Mouse (Mus musculus) G1E (cell line): ENCODE measurements around the gene Apmap. TPM values are rescaled to one million over a fixed set of nuclear protein-coding genes. Genes with fewer than 3 reads are reported as not detected.

Experiments used
- ATAC-seq: 2 replicates; pipeline ENCODE4 v1.8.0; 2016; ENCODE audit warnings: mild to moderate bottlenecking; ENCODE audit not compliant: insufficient number of reproducible peaks, poor library complexity, low FRiP score, severe bottlenecking; ENCODE audit errors: extremely low read depth
- DNase-seq: peaks from one replicate; pipeline ENCODE4 v3.0.0; 2012; ENCODE audit warnings: low spot score
- H3K27me3 ChIP-seq: 2 replicates; pipeline ENCODE4 v1.6.1; 2012; ENCODE audit warnings: mild to moderate bottlenecking, low read length, inconsistent platforms; ENCODE audit not compliant: insufficient read depth
- H3K36me3 ChIP-seq: replicated peaks from 2 replicates; pipeline ENCODE3; 2012; ENCODE audit warnings: mild to moderate bottlenecking, inconsistent platforms
- H3K4me1 ChIP-seq: 2 replicates; pipeline ENCODE4 v1.6.1; 2012; ENCODE audit warnings: low read depth, low read length, inconsistent platforms, mixed read lengths; ENCODE audit not compliant: insufficient read depth
- H3K4me3 ChIP-seq: 2 replicates; pipeline ENCODE4 v1.5.1; 2012; ENCODE audit warnings: low read depth, mild to moderate bottlenecking, inconsistent platforms, low read length, moderate library complexity, mixed read lengths
- H3K9me3 ChIP-seq: replicated peaks from 2 replicates; pipeline ENCODE4 v1.6.1; 2012; ENCODE audit warnings: inconsistent platforms
- CTCF ChIP-seq: IDR thresholded peaks from 2 replicates; pipeline ENCODE4 v1.5.1; 2012; ENCODE audit warnings: low read depth, low read length, inconsistent platforms, mixed read lengths
- GATA1 ChIP-seq: IDR thresholded peaks from 2 replicates; pipeline ENCODE4 v1.6.1; 2012; ENCODE audit warnings: borderline replicate concordance, low read length, inconsistent platforms, mixed read lengths
- GATA2 ChIP-seq: IDR thresholded peaks from 2 replicates; pipeline ENCODE4 v1.6.1; 2012; ENCODE audit warnings: low read depth, low read length, inconsistent platforms, borderline replicate concordance
- POLR2AphosphoS5 ChIP-seq: IDR thresholded peaks from 2 replicates; pipeline ENCODE4 v1.6.1; 2012; ENCODE audit warnings: low read depth, low read length, inconsistent platforms; ENCODE audit not compliant: insufficient replicate concordance
- TAL1 ChIP-seq: conservative IDR thresholded peaks from 2 replicates; pipeline ENCODE4 v1.6.1; 2012; ENCODE audit warnings: low read depth, low read length, inconsistent platforms, mixed read lengths
- polyA plus RNA-seq: library from polyadenylated mRNA; stranded (reverse); fragments of >175 nt; gene quantifications from 2 replicates; pipeline ENCODE4 v1.2.3, GENCODE M21; 2012
- total RNA-seq, 2 experiments: library from RNA; stranded (forward) in 1 of 2; stranded (reverse) in 1 of 2; fragments of 200-1000 nt in 1 of 2; fragments of >200 nt in 1 of 2; fragmentation: Nextera tagmentation in 1 of 2; gene quantifications; 2 replicates each; pipeline ENCODE4 v1.2.3; 2014 to 2017

Gene Apmap
- total and polyA plus RNA-seq, 3 experiments, result 15.1 to 37.7 (median 31.5) TPM

DNA sequence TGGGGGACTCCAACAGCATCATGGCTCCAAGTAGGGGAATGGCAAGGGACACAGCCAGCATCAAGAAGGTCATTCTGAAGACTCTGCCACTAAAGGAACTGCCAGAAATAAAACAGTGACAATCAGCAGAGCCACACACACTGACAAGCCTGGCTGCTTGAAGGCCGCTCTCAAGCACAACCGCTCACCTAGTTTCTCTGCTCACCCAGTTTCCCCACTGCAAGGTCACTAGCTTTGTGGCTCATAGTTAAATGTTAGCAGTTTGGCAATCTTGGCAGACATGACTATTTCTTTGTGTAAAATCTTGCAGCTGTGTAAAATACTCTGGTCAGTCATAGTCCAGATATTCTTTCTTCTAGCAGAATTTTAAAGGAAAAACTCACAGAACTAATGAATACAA, 8.1 kb downstream of the Apmap start:
- H3K36me3 ChIP-seq, result peaks cover 69% of the 10 kb centered on the region
- no peaks in the 10 kb centered on the region for H3K4me1 ChIP-seq
- DNase-seq (no peak), ATAC-seq (no peak)
- no peak overlapping the region for H3K4me3 ChIP-seq
- H3K9me3 ChIP-seq, result no peaks in the 10 kb centered on the region
- no peak for TF ChIP-seq CTCF
- no peak for TF ChIP-seq GATA1
- no peak for TF ChIP-seq GATA2
- TF ChIP-seq POLR2AphosphoS5, result no peak
- no peak for TF ChIP-seq TAL1
- no peaks in the 10 kb centered on the region for H3K27me3 ChIP-seq

DNA sequence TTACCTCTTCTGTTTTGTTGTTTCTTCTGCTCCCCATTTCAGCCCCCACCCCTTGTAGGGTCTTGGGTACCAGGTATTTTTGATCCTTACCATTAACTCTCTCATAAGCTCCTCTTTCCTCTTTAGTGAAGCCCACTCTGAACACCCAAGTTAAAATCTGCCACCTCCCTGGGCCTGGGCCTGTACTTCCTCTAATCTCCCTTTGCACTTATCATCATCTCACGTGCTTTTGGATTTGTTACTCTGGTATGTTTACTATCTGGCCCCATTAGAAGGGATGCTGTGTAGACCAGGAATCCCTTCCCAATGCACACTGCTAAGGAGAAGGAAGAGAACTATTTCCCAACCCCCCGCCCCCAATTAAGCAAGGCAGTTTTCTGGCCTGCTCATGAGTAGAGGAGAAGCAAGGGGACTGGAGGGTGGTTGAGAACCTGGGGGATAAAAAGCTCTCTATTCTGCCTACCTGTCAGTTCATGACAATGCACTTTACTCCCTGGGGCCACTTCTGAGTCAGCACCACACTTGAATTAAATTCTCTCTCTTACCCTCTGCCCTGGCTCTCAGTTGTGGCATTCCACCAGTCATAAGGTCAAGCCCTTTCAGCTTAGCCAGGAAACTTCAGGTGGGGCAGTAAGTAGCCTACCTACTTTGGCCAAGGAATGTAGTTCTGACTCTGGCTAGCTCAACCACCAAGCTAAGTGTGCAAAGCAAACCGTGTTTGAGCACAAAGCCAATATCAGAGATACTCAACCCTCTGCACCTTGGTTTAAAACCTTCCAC, 12.8 kb downstream of the Apmap start:
- Histone ChIP-seq H3K36me3 (peaks cover 75% of the 10 kb centered on the region), H3K9me3 (no peaks in the 10 kb centered on the region), H3K4me3 (no peak overlapping the region), H3K4me1 (no peaks in the 10 kb centered on the region), H3K27me3 (no peaks in the 10 kb centered on the region)
- TF ChIP-seq TAL1, result no peak
- no peak for TF ChIP-seq GATA2
- TF ChIP-seq POLR2AphosphoS5, result no peak
- no peak for TF ChIP-seq CTCF
- no peak for TF ChIP-seq GATA1
- DNase-seq (no peak), ATAC-seq (no peak)

DNA sequence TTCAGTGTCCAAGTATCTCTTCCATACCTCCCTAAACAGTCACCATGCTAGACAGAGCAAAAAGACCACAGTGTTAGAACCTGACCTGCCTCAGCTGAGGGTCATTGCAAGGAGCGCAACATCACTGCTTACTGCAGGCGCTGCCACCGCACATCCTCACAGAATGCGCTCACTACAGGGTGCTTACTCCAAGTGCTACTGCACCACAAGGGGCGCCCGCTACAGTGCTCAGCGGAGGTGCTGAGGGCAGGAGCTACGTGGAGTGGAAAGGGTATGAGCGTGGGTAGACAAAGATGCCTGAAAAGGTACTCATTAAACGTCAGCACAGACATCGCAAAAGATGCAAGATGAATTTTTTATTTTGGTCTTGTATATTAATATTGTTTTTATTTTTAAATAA, 19.3 kb downstream of the Apmap start:
- TF ChIP-seq TAL1 (no peak), CTCF (no peak), GATA1 (no peak), POLR2AphosphoS5 (no peak), GATA2 (no peak)
- ATAC-seq, result no peak

DNA sequence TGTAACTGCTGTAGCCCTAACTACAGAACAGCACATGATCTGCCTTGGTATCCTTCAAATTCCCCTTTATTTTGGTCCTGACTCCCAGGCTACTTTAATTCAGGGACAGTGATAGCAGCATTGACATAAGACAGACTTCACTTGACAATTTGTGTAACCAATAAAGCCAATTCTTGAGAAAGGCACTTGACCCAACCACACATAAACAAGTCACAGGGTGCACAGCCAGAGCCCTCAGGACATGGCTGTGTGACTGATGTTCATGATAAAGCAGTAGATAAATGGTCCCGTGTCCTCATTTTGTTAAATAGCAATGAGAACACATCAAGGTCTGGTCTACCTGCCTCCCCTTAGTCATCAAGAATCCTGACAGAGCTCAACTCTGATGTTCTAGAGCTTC, 28.7 kb downstream of the Apmap start:
- TF ChIP-seq GATA2, result no peak
- TF ChIP-seq GATA1, result no peak
- TF ChIP-seq TAL1, result no peak
- no peak for TF ChIP-seq CTCF
- no peak for TF ChIP-seq POLR2AphosphoS5
- no peak for ATAC-seq

More for the DNA sequence above, 19.3 kb downstream of the Apmap start:
- Histone ChIP-seq H3K4me3 (no peak overlapping the region), H3K4me1 (no peaks in the 10 kb centered on the region), H3K27me3 (no peaks in the 10 kb centered on the region), H3K9me3 (no peaks in the 10 kb centered on the region), H3K36me3 (peaks cover 80% of the 10 kb centered on the region)
- no peak for DNase-seq

DNA sequence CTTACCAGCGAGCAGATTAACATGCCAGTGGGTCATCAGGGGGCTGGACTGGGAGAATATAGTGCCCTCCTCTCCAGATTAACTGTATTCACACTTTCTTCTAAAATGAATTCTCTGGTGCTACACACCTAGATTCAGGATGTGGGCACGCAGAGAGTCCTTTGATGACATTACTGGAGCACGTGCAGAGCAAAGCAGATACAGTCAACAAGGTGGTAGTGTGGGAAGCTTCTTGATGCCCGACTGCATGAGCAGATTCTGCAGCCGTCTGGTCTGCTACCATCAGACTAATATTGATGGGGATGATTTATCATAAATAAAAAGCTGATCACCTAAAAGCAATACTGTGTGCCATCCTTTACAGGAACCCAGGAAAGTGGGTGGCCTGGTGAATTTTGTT, 29.8 kb downstream of the Apmap start:
- no peak for ATAC-seq
- DNase-seq, result no peak
- peaks cover 65% of the 10 kb centered on the region for H3K36me3 ChIP-seq
- no peaks in the 10 kb centered on the region for H3K27me3 ChIP-seq
- H3K9me3 ChIP-seq, result no peaks in the 10 kb centered on the region
- H3K4me3 ChIP-seq, result no peak overlapping the region
- H3K4me1 ChIP-seq, result no peaks in the 10 kb centered on the region
- TF ChIP-seq CTCF (no peak), POLR2AphosphoS5 (no peak), TAL1 (no peak)

More for the DNA sequence above, 28.7 kb downstream of the Apmap start:
- no peak for DNase-seq
- H3K4me3 ChIP-seq, result no peak overlapping the region
- no peaks in the 10 kb centered on the region for H3K9me3 ChIP-seq
- peaks cover 76% of the 10 kb centered on the region for H3K36me3 ChIP-seq
- no peaks in the 10 kb centered on the region for H3K4me1 ChIP-seq
- no peaks in the 10 kb centered on the region for H3K27me3 ChIP-seq

DNA sequence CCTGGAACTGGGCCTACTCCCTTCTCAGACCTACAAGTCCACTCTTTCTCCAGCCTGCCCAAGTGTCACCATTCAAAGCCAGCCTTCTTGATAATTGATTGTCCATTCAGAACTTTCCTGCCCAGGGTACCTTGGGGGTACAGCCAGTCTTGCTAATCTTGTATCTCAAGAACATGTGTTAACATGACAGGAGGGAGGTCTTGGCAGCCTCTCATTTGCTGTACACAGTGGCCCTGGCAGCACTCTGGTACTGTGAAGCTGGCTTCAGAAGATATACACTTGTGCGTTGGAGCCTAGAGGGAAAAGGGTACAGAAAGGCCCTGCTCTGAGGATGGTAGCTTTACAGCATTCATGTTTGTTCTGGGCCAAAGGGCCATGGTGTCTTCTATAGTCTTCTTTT, 32.1 kb downstream of the Apmap start:
- ATAC-seq, result no peak
- no peaks in the 10 kb centered on the region for H3K9me3 ChIP-seq
- no peaks in the 10 kb centered on the region for H3K27me3 ChIP-seq
- no peak overlapping the region for H3K4me3 ChIP-seq
- peaks cover 50% of the 10 kb centered on the region for H3K36me3 ChIP-seq
- TF ChIP-seq GATA1, result no peak
- TF ChIP-seq TAL1, result no peak
- DNase-seq, result no peak
- peaks cover 5% of the 10 kb centered on the region; the same call in 1 of the 2 replicates for H3K4me1 ChIP-seq

DNA sequence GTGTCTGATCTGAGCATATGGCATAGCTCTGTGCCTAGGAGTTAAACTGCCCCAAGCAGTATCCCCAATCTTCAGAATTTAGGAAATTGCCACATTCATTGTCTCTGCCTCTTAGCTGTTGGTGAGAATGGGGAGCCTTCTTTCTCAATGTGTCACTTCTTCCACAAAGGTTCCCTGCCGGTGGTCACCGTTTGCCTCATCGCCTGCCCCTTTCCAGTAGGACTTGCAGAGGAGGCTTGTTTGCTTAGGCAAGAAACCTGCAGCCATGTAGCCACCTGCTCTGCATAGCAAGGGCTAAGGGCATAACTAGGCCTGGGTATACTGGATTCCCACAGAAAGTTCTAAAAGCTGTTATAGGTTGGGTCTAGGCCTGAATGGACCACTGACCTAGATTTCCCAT, 35.9 kb downstream of the Apmap start:
- ATAC-seq, result no peak
- peaks cover 16% of the 10 kb centered on the region for H3K36me3 ChIP-seq
- no peak overlapping the region for H3K4me3 ChIP-seq
- TF ChIP-seq GATA1 (no peak), CTCF (no peak)
- H3K4me1 ChIP-seq, result peaks cover 25% of the 10 kb centered on the region
- H3K27me3 ChIP-seq, result peaks cover 3% of the 10 kb centered on the region; the same call in 1 of the 2 replicates
- no peaks in the 10 kb centered on the region for H3K9me3 ChIP-seq
- no peak for DNase-seq
